Mouse (Mus musculus) bone marrow macrophage, adult 2 months (primary cell): ENCODE measurements around the gene Plk5. TPM values are rescaled to one million over a fixed set of nuclear protein-coding genes. Genes with fewer than 3 reads are reported as not detected.
A peak's percentile ranks its signal among the peaks of the same experiment; 100 is the strongest.

Source experiments
- H3K27ac ChIP-seq: 2 replicates; pipeline ENCODE4 v1.5.1; 2012; ENCODE audit warnings: low read depth, low read length; ENCODE audit not compliant: insufficient read depth
- H3K4me1 ChIP-seq: 2 replicates; pipeline ENCODE4 v1.6.1; 2012; ENCODE audit warnings: low read length; ENCODE audit not compliant: control insufficient read depth, insufficient read depth
- H3K4me3 ChIP-seq: 2 replicates; pipeline ENCODE4 v1.5.1; 2012; ENCODE audit warnings: mild to moderate bottlenecking, low read length, moderate library complexity; ENCODE audit not compliant: insufficient read depth
- CTCF ChIP-seq: IDR thresholded peaks from 2 replicates; pipeline ENCODE4 v1.5.1; 2012; ENCODE audit warnings: low read depth, mild to moderate bottlenecking, low read length, moderate library complexity
- POLR2A ChIP-seq: IDR thresholded peaks from 2 replicates; pipeline ENCODE4 v1.6.1; 2012; ENCODE audit warnings: mild to moderate bottlenecking, low read depth, low read length, borderline replicate concordance
- polyA plus RNA-seq: library from polyadenylated mRNA; stranded (reverse); fragments of >200 nt; gene quantifications from 2 replicates; pipeline ENCODE4 v1.2.4, GENCODE M21; 2012; ENCODE audit not compliant: missing spikeins, insufficient read depth, insufficient read length

Plk5 gene
- polyA plus RNA-seq, 1 experiment: not detected

DNA sequence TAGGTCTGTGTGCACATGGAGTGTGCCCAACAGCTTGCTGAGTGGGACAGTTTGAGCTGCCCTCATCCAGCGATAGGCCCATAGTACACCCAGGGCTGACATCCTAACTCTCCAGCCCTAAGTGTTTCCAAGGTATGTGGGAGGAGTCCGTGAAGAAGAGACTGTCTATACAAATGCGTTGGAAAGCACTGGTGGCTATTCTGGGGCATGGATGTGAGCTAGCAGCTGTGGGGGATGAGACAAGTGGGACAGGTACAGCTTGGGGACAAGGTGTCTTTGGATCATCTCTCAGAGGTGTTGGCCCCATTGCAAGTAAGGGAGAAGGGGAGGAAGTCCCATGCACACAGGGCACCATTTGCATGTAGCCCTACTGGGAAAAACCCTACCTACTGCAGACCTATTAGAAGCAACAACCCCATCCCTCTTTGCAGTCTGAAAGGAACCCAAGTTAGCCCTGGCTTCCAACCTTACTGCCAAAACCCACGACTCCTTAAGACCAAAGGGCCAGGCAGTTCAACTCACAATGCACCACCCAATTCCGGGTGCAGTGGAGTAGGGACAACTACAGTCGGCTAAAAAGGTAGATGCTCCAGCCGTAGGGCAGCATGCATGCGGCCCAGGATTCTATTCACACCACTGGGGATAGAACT lies 41.4 kb downstream of the Plk5 start:
- peaks cover 30% of the 10 kb centered on the region for H3K4me1 ChIP-seq
- peak overlapping the region; percentile 91 for H3K27ac ChIP-seq
- no peak for TF ChIP-seq CTCF
- TF ChIP-seq POLR2A: no peak
- H3K4me3 ChIP-seq: peak overlapping the region; percentile 84

DNA sequence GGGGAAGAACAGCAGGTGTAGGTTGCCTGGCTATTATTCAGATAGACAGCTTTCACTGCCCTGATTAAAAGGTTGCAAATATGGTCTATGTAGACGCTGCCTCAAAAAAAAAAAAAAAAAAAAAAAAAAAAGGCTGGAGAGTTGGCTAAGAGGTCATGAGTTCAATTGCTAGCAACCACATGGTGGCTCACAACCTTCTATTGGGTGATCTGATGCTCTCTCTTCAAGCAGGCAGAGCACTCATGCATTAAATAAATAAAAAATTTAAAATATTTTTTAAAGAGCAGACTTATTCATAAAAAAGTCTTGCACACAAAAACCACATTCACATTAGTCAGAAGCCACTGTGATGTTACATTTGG lies 41.9 kb downstream of the Plk5 start:
- H3K4me3 ChIP-seq: peak overlapping the region; percentile 84
- H3K4me1 ChIP-seq: peaks cover 30% of the 10 kb centered on the region
- TF ChIP-seq CTCF: no peak
- TF ChIP-seq POLR2A: no peak
- H3K27ac ChIP-seq: peak overlapping the region; percentile 91

GRCm38 (mm10) chr10:80398719-80399190 lies 42.5 kb downstream of the Plk5 start:
- peak overlapping the region; percentile 91 for H3K27ac ChIP-seq
- H3K4me3 ChIP-seq: peak overlapping the region; percentile 84
- TF ChIP-seq POLR2A: no peak
- TF ChIP-seq CTCF: no peak
- peaks cover 30% of the 10 kb centered on the region for H3K4me1 ChIP-seq

- no peak for TF ChIP-seq CTCF
- peak; percentile 89 for TF ChIP-seq POLR2A
- Histone ChIP-seq H3K4me1 (peaks cover 30% of the 10 kb centered on the region), H3K4me3 (peak within 1 kb of the TSS; percentile 84), H3K27ac (peak within 1 kb of the TSS; percentile 95)
Observed at GRCm38 (mm10) chr10:80399191-80399972, 43.1 kb downstream of the Plk5 start, which contains the start of gene Mbd3. Mbd3 (minus strand) TSS chr10:80399550.

DNA sequence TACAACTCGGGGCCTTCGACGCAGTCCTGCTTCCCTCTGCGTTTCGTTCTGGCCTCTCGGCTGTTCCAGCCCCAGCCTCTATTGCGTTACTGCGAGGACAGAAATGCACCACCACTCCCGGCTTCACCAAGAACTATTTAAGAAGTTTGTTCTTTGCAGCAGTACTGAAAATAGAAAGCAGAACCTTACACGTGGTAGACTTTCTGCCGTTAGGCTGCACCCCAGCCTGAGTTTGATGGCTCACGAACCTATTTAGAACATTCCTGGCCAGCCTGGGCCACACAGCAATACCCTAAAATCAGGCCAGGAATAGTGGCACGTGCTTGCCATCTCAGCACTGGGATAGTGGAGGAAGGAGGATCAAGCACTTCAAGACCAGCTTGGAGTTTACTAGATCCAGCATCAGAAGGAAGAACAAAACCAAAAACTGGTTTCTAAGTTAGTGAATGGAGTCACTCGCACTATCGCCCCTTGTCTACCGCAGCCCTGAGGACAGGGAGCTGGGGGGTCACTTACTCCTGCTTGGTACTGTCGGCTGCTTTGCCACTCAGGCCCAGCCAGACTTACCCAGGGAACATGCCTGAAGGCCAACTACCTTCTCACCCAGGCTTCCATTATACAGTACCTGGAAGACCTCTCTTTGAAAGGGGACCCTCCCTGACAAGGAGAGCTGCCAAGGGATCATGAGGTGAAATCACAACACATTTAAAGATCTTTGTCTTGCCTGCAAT lies 43.9 kb downstream of the Plk5 start:
- TF ChIP-seq POLR2A: no peak
- no peak for TF ChIP-seq CTCF
- Histone ChIP-seq H3K4me1 (peaks cover 34% of the 10 kb centered on the region), H3K27ac (peak overlapping the region; percentile 95), H3K4me3 (peak overlapping the region; percentile 78)

DNA sequence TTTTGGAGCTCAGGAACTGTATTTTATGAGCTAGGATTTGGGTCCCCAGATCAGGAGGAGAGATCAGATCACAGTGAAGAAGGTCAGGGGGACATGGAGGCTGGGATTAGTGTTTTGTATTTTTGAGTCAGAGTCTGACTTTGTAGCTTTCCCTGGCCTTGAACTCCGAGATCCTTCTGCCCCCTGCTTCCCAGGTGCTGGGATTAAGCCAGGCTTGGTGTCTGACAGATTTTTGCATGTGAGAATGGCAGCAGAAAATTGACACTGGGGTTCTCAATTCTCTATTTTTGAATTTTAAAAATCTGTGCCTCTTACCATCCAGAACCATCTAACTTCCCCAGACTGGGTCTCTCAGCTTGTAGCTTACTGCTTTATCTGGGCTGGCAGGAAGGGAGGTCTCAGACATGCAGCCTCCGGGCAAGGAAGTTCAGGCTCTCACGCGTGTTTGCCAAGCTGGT lies 44.5 kb downstream of the Plk5 start:
- no peak for TF ChIP-seq CTCF
- TF ChIP-seq POLR2A: no peak
- peak overlapping the region; percentile 95 for H3K27ac ChIP-seq
- H3K4me1 ChIP-seq: peaks cover 39% of the 10 kb centered on the region
- H3K4me3 ChIP-seq: peak overlapping the region; percentile 78

GRCm38 (mm10) chr10:80403044-80403692 lies 46.9 kb downstream of the Plk5 start:
- Histone ChIP-seq H3K27ac (no peak overlapping the region), H3K4me1 (peaks cover 35% of the 10 kb centered on the region), H3K4me3 (no peak overlapping the region)
- TF ChIP-seq CTCF (peak; percentile 33; the same call in 1 of the 2 replicates), POLR2A (no peak)

- TF ChIP-seq POLR2A: no peak
- Histone ChIP-seq H3K4me3 (peak overlapping the region; percentile 87), H3K4me1 (peaks cover 31% of the 10 kb centered on the region), H3K27ac (peak overlapping the region; percentile 25; the same call in 1 of the 2 replicates)
Observed at GRCm38 (mm10) chr10:80405481-80406173, 49.4 kb downstream of the Plk5 start.
